Comparison of ENCODE assay signal across 30 mouse cellular contexts in genomic region chr15:100325235-100325634, GRCm38 (mm10). TPM values are rescaled to one million over a fixed set of nuclear protein-coding genes. Genes with fewer than 3 reads are reported as not detected.
A peak's percentile ranks its signal among the peaks of the same experiment; 100 is the strongest.
DNase-seq lines count a peak whose midpoint lies in the region; ATAC-seq and TF ChIP-seq lines count a peak whose summit lies in the region.
"Had no signal": no experiment of that assay in that cellular context is flagged by ENCODE, and none has a peak within 500 bp of the region (broad histone marks: within the 10 kb centered on the region; RNA-seq: fewer than 3 reads in every experiment).

No protein-coding gene starts in this region.

- no peak overlapping the region for H3K4me3 ChIP-seq in embryonic facial prominence, embryonic 14.5 days (ENCODE audit: low read depth, low read length)
- no peak overlapping the region for H3K4me3 ChIP-seq in embryonic facial prominence, embryonic 10.5 days
- no peak overlapping the region for H3K4me3 ChIP-seq in limb, embryonic 15.5 days
- H3K4me3 ChIP-seq in limb, embryonic 10.5 days: no peak overlapping the region
- no peak overlapping the region for H3K4me3 ChIP-seq in MEL (ENCODE audit: control insufficient read depth in 1 of 2, insufficient read depth in 1 of 2, low read depth in 2 of 2, low read length in 2 of 2)
- H3K4me3 ChIP-seq: embryonic facial prominence, embryonic 13.5 days; erythroblast, embryonic 14.5 days; forebrain, embryonic 10.5 days; forebrain, embryonic 12.5 days had no signal

- no peak for TF ChIP-seq RAD21 in MEL (IDR thresholded peaks at IDR 0.05; ENCODE audit: low read depth, low read length)

- H3K27ac ChIP-seq in embryonic facial prominence, embryonic 14.5 days (replicated peaks; ENCODE audit: low read depth, low read length): no peak overlapping the region
- H3K27ac ChIP-seq in embryonic facial prominence, embryonic 10.5 days (replicated peaks): no peak overlapping the region
- H3K27ac ChIP-seq in limb, embryonic 15.5 days: 0 out of 2 replicates have a peak overlapping the region, but pooled peaks have one; percentile 40
- H3K27ac ChIP-seq in limb, embryonic 10.5 days: no peak overlapping the region
- no peak overlapping the region for H3K27ac ChIP-seq in MEL (ENCODE audit: control insufficient read depth, low read depth, low read length)
- H3K27ac ChIP-seq: embryonic facial prominence, embryonic 13.5 days; forebrain, embryonic 10.5 days; forebrain, embryonic 12.5 days had no signal

- 64% methylated on average over 3 of the region's 3 CpGs for WGBS in embryonic facial prominence, embryonic 14.5 days
- WGBS in embryonic facial prominence, embryonic 10.5 days: 82% methylated on average over 3 of the region's 3 CpGs
- WGBS in limb, embryonic 15.5 days: 74% methylated on average over 3 of the region's 3 CpGs
- 94% methylated on average over 3 of the region's 3 CpGs for WGBS in limb, embryonic 10.5 days

- no peaks in the 10 kb centered on the region for H3K36me3 ChIP-seq in embryonic facial prominence, embryonic 14.5 days (ENCODE audit: control insufficient read depth, insufficient read depth, low read length)
- H3K36me3 ChIP-seq in embryonic facial prominence, embryonic 10.5 days (replicated peaks): no peaks in the 10 kb centered on the region
- H3K36me3 ChIP-seq in limb, embryonic 15.5 days: no peaks in the 10 kb centered on the region
- H3K36me3 ChIP-seq in limb, embryonic 10.5 days: no peaks in the 10 kb centered on the region
- H3K36me3 ChIP-seq in MEL (ENCODE audit: control insufficient read depth in 1 of 2, insufficient read depth in 2 of 2, low read length in 2 of 2): peaks cover 0 to 4% of the 10 kb centered on the region in 2 experiments; a peak in 2 of 4 replicates
- H3K36me3 ChIP-seq: embryonic facial prominence, embryonic 13.5 days; forebrain, embryonic 10.5 days; forebrain, embryonic 12.5 days; G1E had no signal

- no peak for TF ChIP-seq CTCF in MEL (IDR thresholded peaks at IDR 0.05 in 2 of 3, conservative IDR thresholded peaks at IDR 0.05 in 1 of 3; ENCODE audit: control insufficient read depth in 1 of 3, insufficient read depth in 1 of 3, low read depth in 2 of 3, low read length in 3 of 3, poor library complexity in 1 of 3, severe bottlenecking in 1 of 3)
- TF ChIP-seq CTCF in Patski (IDR thresholded peaks at IDR 0.05): no peak

- no peak for TF ChIP-seq POLR2A in MEL (IDR thresholded peaks at IDR 0.05; ENCODE audit: control insufficient read depth in 1 of 2, insufficient read depth in 1 of 2, low read depth in 1 of 2, low read length in 2 of 2, poor library complexity in 1 of 2)

- no peaks in the 10 kb centered on the region for H3K9me3 ChIP-seq in embryonic facial prominence, embryonic 14.5 days (ENCODE audit: control insufficient read depth, low read length)
- no peaks in the 10 kb centered on the region for H3K9me3 ChIP-seq in embryonic facial prominence, embryonic 10.5 days
- no peaks in the 10 kb centered on the region for H3K9me3 ChIP-seq in limb, embryonic 15.5 days
- no peaks in the 10 kb centered on the region for H3K9me3 ChIP-seq in limb, embryonic 10.5 days (replicated peaks)
- H3K9me3 ChIP-seq in MEL (replicated peaks; ENCODE audit: insufficient read depth, low read length): no peaks in the 10 kb centered on the region
- H3K9me3 ChIP-seq: embryonic facial prominence, embryonic 13.5 days; forebrain, embryonic 10.5 days; forebrain, embryonic 12.5 days; G1E had no signal

- POLR2A ChIA-PET in Patski (lab: Charles Lee): interaction anchor here (1.2 kb wide), 1 partner anchor 51 kb away, joined by 3 read pairs; no protein-coding TSS in a partner anchor

- H3K79me2 ChIP-seq in MEL (ENCODE audit: control insufficient read depth, insufficient read depth, low read length, poor library complexity): no peaks in the 10 kb centered on the region

- DNase-seq in embryonic facial prominence, embryonic 14.5 days (ENCODE audit: low spot score): peak; percentile 55
- no peak for DNase-seq in embryonic facial prominence, embryonic 10.5 days (ENCODE audit: low spot score)
- DNase-seq in limb, embryonic 10.5 days (ENCODE audit: low spot score): no peak
- DNase-seq in MEL (ENCODE audit: low read depth, low spot score) (peak; percentile 49), Patski (ENCODE audit: low read depth, low spot score) (peak; percentile 76)
- no peak for DNase-seq in cerebellum, adult 9-11 months
- DNase-seq: adrenal gland, adult 2 months; adrenal gland, postnatal 10 days; adrenal gland, postnatal 25 days; B cell, adult 2 months; cerebellum, adult 11 months; cerebellum, adult 18-20 months; cerebellum, adult 8-10 months; cerebellum, postnatal 10 days; cerebellum, postnatal 25 days had no signal

- H3K27me3 ChIP-seq in embryonic facial prominence, embryonic 14.5 days (replicated peaks; ENCODE audit: control insufficient read depth, insufficient read depth, low read length): no peaks in the 10 kb centered on the region
- H3K27me3 ChIP-seq in embryonic facial prominence, embryonic 10.5 days (replicated peaks; ENCODE audit: low read depth, poor library complexity, severe bottlenecking): no peaks in the 10 kb centered on the region
- no peaks in the 10 kb centered on the region for H3K27me3 ChIP-seq in limb, embryonic 15.5 days
- H3K27me3 ChIP-seq in limb, embryonic 10.5 days (ENCODE audit: low read depth, poor library complexity, severe bottlenecking): no peaks in the 10 kb centered on the region
- H3K27me3 ChIP-seq in MEL (ENCODE audit: control insufficient read depth in 1 of 2, insufficient read depth in 2 of 2, low read length in 2 of 2) (no peaks in the 10 kb centered on the region), Patski (no peaks in the 10 kb centered on the region)
- H3K27me3 ChIP-seq: CH12.LX; embryonic facial prominence, embryonic 13.5 days; forebrain, embryonic 12.5 days had no signal

- no peak overlapping the region for H3K9ac ChIP-seq in embryonic facial prominence, embryonic 14.5 days (ENCODE audit: low read depth, low read length)
- H3K9ac ChIP-seq in limb, embryonic 15.5 days: no peak overlapping the region
- no peak overlapping the region for H3K9ac ChIP-seq in MEL (ENCODE audit: control insufficient read depth, low read depth, low read length, poor library complexity, severe bottlenecking)
- H3K9ac ChIP-seq: embryonic facial prominence, embryonic 13.5 days; forebrain, embryonic 12.5 days had no signal

- TF ChIP-seq EP300 in MEL (IDR thresholded peaks at IDR 0.05; ENCODE audit: low read depth in 1 of 2, low read length in 2 of 2): no peak

- no peak for ATAC-seq in embryonic facial prominence, embryonic 14.5 days (ENCODE audit: low read depth)
- ATAC-seq in limb, embryonic 15.5 days (ENCODE audit: insufficient number of reproducible peaks, low FRiP score, low TSS enrichment, low read depth): no peak
- no peak for ATAC-seq in Patski
- no peak for ATAC-seq in monocyte, adult 5-6 weeks (replicated peaks; ENCODE audit: insufficient number of reproducible peaks, low FRiP score, low TSS enrichment, poor library complexity, severe bottlenecking)
- ATAC-seq: CD4-positive, CD25-positive, alpha-beta regulatory T cell, adult 4 months; forebrain, embryonic 14.5 days; forebrain, embryonic 16.5 days had no signal

- H3K4me2 ChIP-seq in embryonic facial prominence, embryonic 14.5 days (ENCODE audit: low read depth, low read length): no peak overlapping the region
- H3K4me2 ChIP-seq in limb, embryonic 15.5 days: no peak overlapping the region
- H3K4me2 ChIP-seq: embryonic facial prominence, embryonic 13.5 days; forebrain, embryonic 12.5 days had no signal

- CTCF ChIA-PET in Patski (lab: Charles Lee): interaction anchor here (1.1 to 3.0 kb wide), 3 partner anchors 9 to 287 kb away, joined by 3 to 12 read pairs (median 4); partner anchors contain the start of gene Dip2b

- in situ Hi-C loops in Patski (cut with MboI; ENCODE audit: low pct_unique_long_range_greater_than_20kb): loop anchor here (10.0 kb wide), 1 partner anchor 60 kb away; no protein-coding TSS in a partner anchor

- H3K4me1 ChIP-seq in embryonic facial prominence, embryonic 14.5 days (ENCODE audit: control insufficient read depth, insufficient read depth, low read length): no peaks in the 10 kb centered on the region
- peaks cover 14% of the 10 kb centered on the region for H3K4me1 ChIP-seq in embryonic facial prominence, embryonic 10.5 days
- peaks cover 2% of the 10 kb centered on the region for H3K4me1 ChIP-seq in limb, embryonic 15.5 days
- peaks cover 3% of the 10 kb centered on the region; the same call in 1 of the 2 replicates for H3K4me1 ChIP-seq in limb, embryonic 10.5 days
- peaks cover 0 to 10% of the 10 kb centered on the region in 2 experiments; a peak in 2 of 4 replicates for H3K4me1 ChIP-seq in MEL (ENCODE audit: control insufficient read depth in 1 of 2, insufficient read depth in 2 of 2, low read length in 2 of 2)
- H3K4me1 ChIP-seq: forebrain, embryonic 10.5 days; forebrain, embryonic 12.5 days had no signal

RNA-seq across cellular contexts. Expression of gene Mettl7a3, which starts 9.5 kb away (rescaled TPM):
- 0.43 and 0.50 TPM in 2 replicates for polyA plus RNA-seq in embryonic facial prominence, embryonic 14.5 days (2014; fragmentation: Nextera tagmentation; extraction: Ambion mirVana)
- polyA plus RNA-seq in embryonic facial prominence, embryonic 10.5 days (2016; fragmentation: Nextera tagmentation; extraction: Ambion mirVana): not detected in 2 replicates
- 0.35 and 0.71 TPM in 2 replicates for polyA plus RNA-seq in limb, embryonic 15.5 days (2015; fragmentation: Nextera tagmentation; extraction: Ambion mirVana)
- polyA plus RNA-seq in limb, embryonic 10.5 days (2016; fragmentation: Nextera tagmentation; extraction: Ambion mirVana): not detected in 2 replicates
- 0.12 and 0.13 TPM in 2 replicates for total RNA-seq in MEL (2012; rRNA removed)
- polyA plus RNA-seq in MEL (2012; ENCODE audit: insufficient read depth in 1 of 2, insufficient read length in 2 of 2, low read depth in 1 of 2, low replicate concordance in 2 of 2, missing spikeins in 1 of 2) (under 1 TPM in 1 of 2 experiments, not detected in 1; 0.70 TPM), Patski (2021) (88.9 TPM)
- not detected in 3 replicates for total RNA-seq in monocyte, adult 5-6 weeks (2017)
- total RNA-seq: adrenal gland, postnatal 25 days; CH12.LX had no signal
- polyA plus RNA-seq: erythroblast, embryonic 14.5 days; forebrain, embryonic 10.5 days; forebrain, embryonic 12.5 days; forebrain, embryonic 14.5 days; forebrain, embryonic 16.5 days; G1E had no signal

RNA-seq across cellular contexts. Expression of gene Mettl7a1, which starts 21.3 kb away (rescaled TPM):
- 3.4 TPM in 2 replicates for polyA plus RNA-seq in embryonic facial prominence, embryonic 14.5 days (2014; fragmentation: Nextera tagmentation; extraction: Ambion mirVana)
- 3.3 and 4.6 TPM in 2 replicates for polyA plus RNA-seq in embryonic facial prominence, embryonic 10.5 days (2016; fragmentation: Nextera tagmentation; extraction: Ambion mirVana)
- polyA plus RNA-seq in limb, embryonic 15.5 days (2015; fragmentation: Nextera tagmentation; extraction: Ambion mirVana): 4.8 and 6.3 TPM in 2 replicates
- 2.2 and 2.7 TPM in 2 replicates for polyA plus RNA-seq in limb, embryonic 10.5 days (2016; fragmentation: Nextera tagmentation; extraction: Ambion mirVana)
- 17.3 and 28.9 TPM in 2 replicates for total RNA-seq in MEL (2012; rRNA removed)
- 10 to 100 TPM in 1 of 2 experiments, not detected in 1; 34.4 TPM for polyA plus RNA-seq in MEL (2012; ENCODE audit: insufficient read depth in 1 of 2, insufficient read length in 2 of 2, low read depth in 1 of 2, low replicate concordance in 2 of 2, missing spikeins in 1 of 2)
- 567 TPM for polyA plus RNA-seq in Patski (2021)
- 53.6 to 87.9 TPM (median 82.4 TPM) in 3 replicates for total RNA-seq in monocyte, adult 5-6 weeks (2017)

RNA-seq across cellular contexts. Expression of gene Methig1, which starts 27.7 kb away (rescaled TPM):
- 0.34 TPM in 1 of 2 replicates, not detected in the other for polyA plus RNA-seq in embryonic facial prominence, embryonic 14.5 days (2014; fragmentation: Nextera tagmentation; extraction: Ambion mirVana)
- not detected in 2 replicates for polyA plus RNA-seq in embryonic facial prominence, embryonic 10.5 days (2016; fragmentation: Nextera tagmentation; extraction: Ambion mirVana)
- polyA plus RNA-seq in limb, embryonic 15.5 days (2015; fragmentation: Nextera tagmentation; extraction: Ambion mirVana): not detected in 2 replicates
- 0.15 and 0.29 TPM in 2 replicates for polyA plus RNA-seq in limb, embryonic 10.5 days (2016; fragmentation: Nextera tagmentation; extraction: Ambion mirVana)
- total RNA-seq in MEL (2012; rRNA removed): not detected in 2 replicates
- polyA plus RNA-seq in MEL (2012; ENCODE audit: insufficient read depth in 1 of 2, insufficient read length in 2 of 2, low read depth in 1 of 2, low replicate concordance in 2 of 2, missing spikeins in 1 of 2) (not detected), Patski (2021) (0.51 TPM)
- total RNA-seq in monocyte, adult 5-6 weeks (2017): not detected in 3 replicates
- total RNA-seq: CH12.LX, G1E had no signal
- polyA plus RNA-seq: adrenal gland, adult 2 months; brain, embryonic 14.5 days; CD4-positive, CD25-positive, alpha-beta regulatory T cell, adult 4 months; cortical plate, adult 2 months; embryonic facial prominence, embryonic 13.5 days; erythroblast, embryonic 14.5 days; forebrain, embryonic 10.5 days; forebrain, embryonic 12.5 days; forebrain, embryonic 14.5 days; forebrain, embryonic 16.5 days; frontal cortex, adult 2 months had no signal

RNA-seq across cellular contexts. Expression of gene Mettl7a2, which starts 27.8 kb away (rescaled TPM):
- not detected in 2 replicates for polyA plus RNA-seq in embryonic facial prominence, embryonic 14.5 days (2014; fragmentation: Nextera tagmentation; extraction: Ambion mirVana)
- not detected in 2 replicates for polyA plus RNA-seq in embryonic facial prominence, embryonic 10.5 days (2016; fragmentation: Nextera tagmentation; extraction: Ambion mirVana)
- not detected in 2 replicates for polyA plus RNA-seq in limb, embryonic 15.5 days (2015; fragmentation: Nextera tagmentation; extraction: Ambion mirVana)
- polyA plus RNA-seq in limb, embryonic 10.5 days (2016; fragmentation: Nextera tagmentation; extraction: Ambion mirVana): not detected in 2 replicates
- not detected in 2 replicates for total RNA-seq in MEL (2012; rRNA removed)
- polyA plus RNA-seq in MEL (2012; ENCODE audit: insufficient read depth in 1 of 2, insufficient read length in 2 of 2, low read depth in 1 of 2, low replicate concordance in 2 of 2, missing spikeins in 1 of 2): not detected
- 4.1 TPM for polyA plus RNA-seq in Patski (2021)
- not detected in 3 replicates for total RNA-seq in monocyte, adult 5-6 weeks (2017)
- total RNA-seq: CH12.LX had no signal
- polyA plus RNA-seq: adrenal gland, adult 2 months; brain, embryonic 14.5 days; CD4-positive, CD25-positive, alpha-beta regulatory T cell, adult 4 months; cortical plate, adult 2 months; embryonic facial prominence, embryonic 11.5 days; embryonic facial prominence, embryonic 13.5 days; erythroblast, embryonic 14.5 days; forebrain, embryonic 10.5 days; forebrain, embryonic 12.5 days; forebrain, embryonic 14.5 days; forebrain, embryonic 16.5 days; frontal cortex, adult 2 months had no signal

RNA-seq across cellular contexts. Expression of gene Higd1c, which starts 39.1 kb away (rescaled TPM):
- not detected in 2 replicates for polyA plus RNA-seq in embryonic facial prominence, embryonic 14.5 days (2014; fragmentation: Nextera tagmentation; extraction: Ambion mirVana)
- not detected in 2 replicates for polyA plus RNA-seq in embryonic facial prominence, embryonic 10.5 days (2016; fragmentation: Nextera tagmentation; extraction: Ambion mirVana)
- polyA plus RNA-seq in limb, embryonic 15.5 days (2015; fragmentation: Nextera tagmentation; extraction: Ambion mirVana): not detected in 2 replicates
- 0.65 TPM in 1 of 2 replicates, not detected in the other for polyA plus RNA-seq in limb, embryonic 10.5 days (2016; fragmentation: Nextera tagmentation; extraction: Ambion mirVana)
- total RNA-seq in MEL (2012; rRNA removed): not detected in 2 replicates
- not detected for polyA plus RNA-seq in MEL (2012; ENCODE audit: insufficient read depth in 1 of 2, insufficient read length in 2 of 2, low read depth in 1 of 2, low replicate concordance in 2 of 2, missing spikeins in 1 of 2)
- polyA plus RNA-seq in Patski (2021): not detected
- total RNA-seq in monocyte, adult 5-6 weeks (2017): not detected in 3 replicates
- total RNA-seq: CH12.LX, G1E had no signal
- polyA plus RNA-seq: adrenal gland, adult 2 months; brain, embryonic 14.5 days; CD4-positive, CD25-positive, alpha-beta regulatory T cell, adult 4 months; cortical plate, adult 2 months; embryonic facial prominence, embryonic 11.5 days; embryonic facial prominence, embryonic 13.5 days; erythroblast, embryonic 14.5 days; forebrain, embryonic 10.5 days; forebrain, embryonic 12.5 days; forebrain, embryonic 14.5 days; forebrain, embryonic 16.5 days; frontal cortex, adult 2 months; G1E had no signal

Comparison
In these comparisons a context has a peak if more than half of its experiments do, and no peak if none do; other contexts are left out.
1. DNase-seq: peak in embryonic facial prominence, embryonic 14.5 days (single experiment), MEL (single experiment) and Patski (single experiment); none in embryonic facial prominence, embryonic 10.5 days (single experiment), limb, embryonic 10.5 days (single experiment) and cerebellum, adult 9-11 months (single experiment).
2. RNA of gene Mettl7a3, which starts 9.5 kb away (polyA plus RNA-seq): 88.9 TPM in Patski (single experiment); 0.70 TPM in MEL, 0.43 to 0.50 TPM in embryonic facial prominence, embryonic 14.5 days, 0.35 to 0.71 TPM in limb, embryonic 15.5 days, not detected in embryonic facial prominence, embryonic 10.5 days and not detected in limb, embryonic 10.5 days; every median in the first group is over 10 times any median in the second.
3. RNA of gene Mettl7a1, which starts 21.3 kb away (polyA plus RNA-seq): 567 TPM in Patski (single experiment); 34.4 TPM in MEL, 4.8 to 6.3 TPM in limb, embryonic 15.5 days, 3.4 TPM in embryonic facial prominence, embryonic 14.5 days, 3.3 to 4.6 TPM in embryonic facial prominence, embryonic 10.5 days and 2.2 to 2.7 TPM in limb, embryonic 10.5 days; every median in the first group is over 10 times any median in the second.